Mouse (Mus musculus): ENCODE measurements at regions not wholly inside any gene's neighbourhood (a gene's known extent, or its start where the extent isn't known, plus 50 kb on each side); places are given as distances from the start of the nearest gene placed in this dataset.

GRCm38 (mm10) chr2:21121663-21122062 is 83.5 kb downstream of the Enkur start:
- TF ChIP-seq CTCF (conservative IDR thresholded peaks at IDR 0.05; ENCODE audit: insufficient read depth, insufficient read length, low read depth, low read length) (no peak), POLR2A (IDR thresholded peaks at IDR 0.05; ENCODE audit: low read depth, low read length) (no peak)

All from kidney, adult 2 months (tissue).